Mouse (Mus musculus) hindbrain, embryonic 12.5 days (tissue): ENCODE results near the gene Uhmk1. TPM values are rescaled to one million over a fixed set of nuclear protein-coding genes. Genes with fewer than 3 reads are reported as not detected.
"Not testable (repeated sequence)": the region's sequence is repeated elsewhere in the genome, so short reads cannot be mapped to it uniquely, and the experiment has no call there.

ENCODE experiments used
- ATAC-seq: fragments of 200-750 bp; cut with Nextera tagmentation; 2 replicates; pipeline ENCODE4 v1.8.0; 2017; ENCODE audit warnings: moderate TSS enrichment; ENCODE audit not compliant: low FRiP score
- H3K27ac ChIP-seq: fragments of 300-500 bp; sonication (generic); 2 replicates; pipeline ENCODE4 v1.5.1; 2016; ENCODE audit warnings: mild to moderate bottlenecking
- H3K27me3 ChIP-seq: fragments of 300-500 bp; sonication (generic); 2 replicates; pipeline ENCODE4 v1.6.1; 2016; ENCODE audit warnings: mild to moderate bottlenecking
- H3K36me3 ChIP-seq: fragments of 300-500 bp; sonication (generic); 2 replicates; pipeline ENCODE4 v1.6.1; 2016; ENCODE audit warnings: mild to moderate bottlenecking
- H3K4me1 ChIP-seq: fragments of 300-500 bp; sonication (generic); 2 replicates; pipeline ENCODE4 v1.6.1; 2016
- H3K4me2 ChIP-seq: fragments of 300-500 bp; sonication (generic); replicated peaks from 2 replicates; pipeline ENCODE4 v1.6.1; 2016; ENCODE audit warnings: mild to moderate bottlenecking
- H3K4me3 ChIP-seq: fragments of 300-500 bp; sonication (generic); 2 replicates; pipeline ENCODE4 v1.5.1; 2016; ENCODE audit warnings: mild to moderate bottlenecking
- H3K9ac ChIP-seq: fragments of 300-500 bp; sonication (generic); 2 replicates; pipeline ENCODE4 v1.6.1; 2016; ENCODE audit warnings: mild to moderate bottlenecking, moderate library complexity
- H3K9me3 ChIP-seq: fragments of 300-500 bp; sonication (generic); replicated peaks from 2 replicates; pipeline ENCODE4 v1.6.1; 2016; ENCODE audit warnings: mild to moderate bottlenecking
- WGBS: fragments of 180-500 bp; shearing (Covaris S2); methylation state at CpG from one replicate; pipeline ENCODE4 v1.1.7; 2016; 5-methylcytosine and 5-hydroxymethylcytosine counted together
- polyA plus RNA-seq: library from polyadenylated mRNA; unstranded; fragments of >200 nt; fragmentation: Nextera tagmentation; extraction: Ambion mirVana; gene quantifications from 2 replicates; pipeline ENCODE4 v1.2.1, GENCODE M21; 2016

Gene Uhmk1
- 15.3 and 16.3 TPM in 2 replicates for polyA plus RNA-seq

DNA sequence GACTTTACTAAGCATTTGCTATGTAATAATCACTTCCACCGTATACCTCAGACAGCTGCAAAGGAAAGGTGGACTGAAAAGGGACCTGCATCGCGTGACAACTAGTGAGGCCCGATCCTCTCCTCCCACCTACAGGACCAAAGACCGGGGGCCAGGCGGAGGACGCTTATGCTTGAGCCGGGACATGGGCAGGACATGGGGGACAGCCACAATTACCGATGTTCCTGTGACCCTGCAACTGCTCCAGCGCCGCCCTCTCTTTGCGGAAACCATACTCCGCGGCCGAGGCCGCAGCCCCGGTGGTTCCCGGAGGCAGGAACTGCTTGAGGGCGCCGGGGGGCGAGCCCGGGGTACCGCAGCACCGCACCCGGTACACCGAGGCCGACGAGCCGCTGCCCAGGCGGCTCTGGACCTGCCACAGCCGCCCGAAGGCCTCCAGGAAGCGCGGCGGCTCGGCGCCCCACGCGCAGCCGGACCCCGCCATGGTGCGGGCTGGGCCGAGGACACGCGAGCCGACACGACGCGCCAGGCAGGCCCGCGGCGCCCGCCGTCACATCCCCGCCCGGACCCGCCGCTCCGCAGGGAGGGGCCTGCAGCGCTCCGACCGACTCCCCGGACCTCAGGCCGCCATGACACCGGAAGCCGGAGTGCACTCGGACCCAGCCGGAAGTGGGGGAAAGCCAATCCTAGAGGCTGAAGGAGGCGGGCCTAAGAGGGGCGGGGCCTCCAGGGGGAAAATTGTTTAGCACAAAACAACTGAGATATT is at the start of gene Uhmk1:
Uhmk1 (minus strand) TSS at position 641 of the 766 bp plus-strand sequence.
- Histone ChIP-seq H3K9ac (peak within 1 kb of the TSS; percentile 97), H3K27ac (peak within 1 kb of the TSS; percentile 84), H3K4me1 (peaks cover 7% of the 10 kb centered on the region), H3K36me3 (peaks cover 16% of the 10 kb centered on the region), H3K4me3 (peak within 1 kb of the TSS; percentile 86), H3K9me3 (no peaks in the 10 kb centered on the region), H3K4me2 (peak within 1 kb of the TSS; percentile 78), H3K27me3 (0 out of 2 replicates have a peak, but pooled peaks cover 4% of the 10 kb centered on the region)
- peak; percentile 100 for ATAC-seq
- 1% methylated on average over 65 of the region's 70 CpGs for WGBS

DNA sequence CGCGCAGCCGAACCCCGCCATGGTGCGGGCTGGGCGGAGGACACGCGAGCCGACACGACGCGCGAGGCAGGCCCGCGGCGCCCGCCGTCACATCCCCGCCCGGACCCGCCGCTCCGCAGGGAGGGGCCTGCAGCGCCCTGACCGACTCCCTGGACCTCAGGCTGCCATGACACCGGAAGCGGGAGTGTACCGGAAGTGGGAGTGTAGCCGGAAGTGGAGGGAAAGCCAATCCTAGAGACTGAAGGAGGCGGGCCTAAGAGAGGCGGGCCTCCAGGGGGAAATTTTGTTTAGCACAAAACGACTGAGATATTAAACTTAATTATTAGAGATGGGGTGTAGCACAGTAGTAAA is 40.3 kb upstream of the Uhmk1 start:
- H3K4me1 ChIP-seq: peaks cover 5% of the 10 kb centered on the region
- no peaks in the 10 kb centered on the region for H3K9me3 ChIP-seq
- no peak overlapping the region; the same call in 1 of the 2 replicates for H3K27ac ChIP-seq
- peak overlapping the region; percentile 77 for H3K4me2 ChIP-seq
- peak; percentile 100 for ATAC-seq
- H3K27me3 ChIP-seq: 0 out of 2 replicates have a peak, but pooled peaks cover 2% of the 10 kb centered on the region
- peak overlapping the region; percentile 94 for H3K9ac ChIP-seq
- H3K4me3 ChIP-seq: peak overlapping the region; percentile 79
- WGBS: 3% methylated on average over 32 of the region's 32 CpGs
- no peaks in the 10 kb centered on the region for H3K36me3 ChIP-seq

DNA sequence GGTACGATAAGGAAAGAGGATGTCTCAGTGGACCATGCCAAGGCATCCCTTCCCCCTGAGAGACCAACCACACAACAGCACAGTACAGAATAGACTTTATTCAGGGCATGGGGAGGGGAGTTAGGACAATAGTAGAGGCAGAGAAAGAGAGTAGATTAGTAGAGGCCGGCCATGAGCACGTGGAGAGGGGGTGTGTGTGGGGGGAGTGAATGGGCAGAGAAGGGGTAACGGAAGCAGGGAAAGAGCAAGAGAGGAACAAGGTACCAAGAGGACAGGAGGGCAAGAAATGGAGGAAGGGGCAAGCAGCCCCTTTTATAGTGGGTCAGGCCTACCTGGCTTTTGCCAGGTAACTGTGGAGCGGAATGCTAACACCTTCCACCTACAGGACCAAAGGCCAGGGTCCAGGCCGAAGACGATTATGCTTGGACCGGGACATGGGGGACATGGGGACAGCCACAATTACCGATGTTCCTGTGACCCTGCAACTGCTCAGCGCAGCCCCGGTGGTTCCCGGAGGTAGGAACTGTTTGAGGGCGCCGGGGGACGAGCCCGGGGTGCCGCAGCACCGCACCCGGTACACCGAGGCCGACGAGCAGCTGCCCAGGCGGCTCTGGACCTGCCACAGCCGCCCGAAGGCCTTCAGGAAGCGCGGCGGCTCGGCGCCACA is 39.8 kb upstream of the Uhmk1 start:
- Histone ChIP-seq H3K36me3 (no peaks in the 10 kb centered on the region), H3K4me2 (peak overlapping the region; percentile 77), H3K4me1 (peaks cover 5% of the 10 kb centered on the region), H3K9ac (peak overlapping the region; percentile 94), H3K9me3 (no peaks in the 10 kb centered on the region), H3K4me3 (peak overlapping the region; percentile 79), H3K27me3 (0 out of 2 replicates have a peak, but pooled peaks cover 2% of the 10 kb centered on the region), H3K27ac (no peak overlapping the region; the same call in 1 of the 2 replicates)
- 29% methylated on average over 30 of the region's 30 CpGs for WGBS
- peak; percentile 92 for ATAC-seq

DNA sequence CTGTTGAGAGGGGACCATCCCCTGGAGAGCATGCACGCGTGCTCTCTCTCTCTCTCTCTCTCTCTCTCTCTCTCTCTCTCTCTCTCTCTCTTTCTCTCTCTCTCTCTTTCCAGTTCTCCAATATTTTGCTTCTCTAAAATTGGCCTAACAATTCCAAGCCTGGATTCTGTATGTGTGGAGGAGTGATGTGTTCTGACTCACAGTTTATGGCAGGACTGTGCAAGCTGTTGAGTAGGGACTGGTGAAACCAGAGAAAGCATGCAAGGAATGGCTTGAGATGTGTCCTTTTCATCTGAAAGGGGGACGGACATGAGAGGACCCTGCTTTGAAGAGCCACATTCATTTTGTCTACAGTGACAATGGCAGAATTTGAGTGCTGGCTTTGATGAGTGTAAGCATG is 29.8 kb upstream of the Uhmk1 start:
- no peak overlapping the region for H3K4me3 ChIP-seq
- no peak for ATAC-seq
- WGBS: 86% methylated on average over 3 of the region's 3 CpGs
- no peaks in the 10 kb centered on the region for H3K36me3 ChIP-seq
- no peak overlapping the region for H3K27ac ChIP-seq
- H3K9ac ChIP-seq: no peak overlapping the region
- H3K4me1 ChIP-seq: no peaks in the 10 kb centered on the region
- H3K9me3 ChIP-seq: no peaks in the 10 kb centered on the region
- H3K27me3 ChIP-seq: 0 out of 2 replicates have a peak, but pooled peaks cover 5% of the 10 kb centered on the region
- H3K4me2 ChIP-seq: no peak overlapping the region

DNA sequence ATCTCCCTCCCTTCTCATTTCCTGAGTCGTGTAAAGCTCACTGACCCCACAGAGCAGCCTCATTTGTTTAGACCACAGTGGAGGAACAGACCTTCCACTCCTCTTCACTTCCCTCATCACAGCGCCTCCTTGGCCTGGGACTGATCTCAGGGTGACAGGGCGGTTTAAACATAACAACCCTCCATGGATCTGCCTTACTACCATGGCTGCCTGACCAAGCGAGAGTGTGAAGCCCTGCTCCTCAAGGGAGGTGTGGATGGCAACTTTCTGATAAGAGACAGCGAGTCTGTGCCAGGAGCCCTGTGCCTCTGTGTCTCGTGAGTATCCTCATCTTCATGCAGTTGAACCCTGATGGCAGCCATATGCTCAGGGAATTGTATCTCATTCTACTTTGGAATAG is 17.5 kb upstream of the Uhmk1 start, which contains the start of gene Sh2d1b2:
Sh2d1b2 (plus strand) TSS at position 62 of the 400 bp plus-strand sequence.
- H3K36me3 ChIP-seq, H3K4me1 ChIP-seq, H3K4me3 ChIP-seq, H3K9me3 ChIP-seq, H3K27ac ChIP-seq, ATAC-seq, H3K27me3 ChIP-seq, H3K9ac ChIP-seq, H3K4me2 ChIP-seq: not testable (repeated sequence)
- WGBS: 77% methylated on average over 5 of the region's 6 CpGs

DNA sequence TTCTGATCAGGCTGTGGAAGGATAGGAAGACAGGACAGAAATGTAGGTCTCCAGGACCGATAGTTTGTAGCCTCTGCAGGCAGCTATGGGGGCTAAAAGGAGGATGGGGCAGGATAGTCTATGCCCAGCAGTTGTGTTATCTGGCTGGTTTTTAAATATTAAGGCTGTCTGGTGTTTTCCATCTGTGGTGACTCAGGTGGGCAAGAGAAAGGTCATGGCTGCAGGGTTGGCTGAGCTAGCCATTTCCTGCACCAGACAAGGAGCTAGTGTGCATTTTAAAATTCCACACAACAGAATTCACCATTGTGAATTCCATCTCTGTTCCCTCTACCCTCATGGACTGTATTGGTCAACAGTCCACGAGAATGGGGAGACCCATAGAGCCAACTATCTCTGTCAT is 8.1 kb upstream of the Uhmk1 start:
- Histone ChIP-seq H3K9me3 (no peaks in the 10 kb centered on the region), H3K36me3 (no peaks in the 10 kb centered on the region), H3K27me3 (no peaks in the 10 kb centered on the region), H3K27ac (no peak overlapping the region), H3K4me2 (no peak overlapping the region), H3K4me1 (no peaks in the 10 kb centered on the region), H3K9ac (no peak overlapping the region), H3K4me3 (no peak overlapping the region)
- WGBS: 77% methylated on average over 2 of the region's 2 CpGs
- no peak for ATAC-seq

DNA sequence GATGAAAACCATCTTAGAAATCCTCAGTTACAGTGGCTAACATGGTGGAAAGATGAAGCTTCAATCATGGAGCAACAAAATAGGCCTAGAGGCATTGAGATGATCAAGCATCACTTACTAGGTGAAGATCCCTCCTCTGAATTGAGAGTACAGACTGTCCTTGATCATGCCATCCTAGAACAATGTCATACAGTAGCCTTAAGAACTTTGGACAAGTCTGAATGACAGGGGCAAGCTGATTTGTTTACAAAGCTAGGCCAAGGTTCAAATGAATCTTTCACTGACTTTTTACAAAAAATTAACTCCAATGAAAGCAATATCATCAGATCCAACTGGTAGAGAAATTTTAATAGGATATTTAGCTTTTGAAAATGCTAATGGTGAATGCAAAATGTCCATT is 5.2 kb upstream of the Uhmk1 start:
- Histone ChIP-seq H3K4me2 (no peak overlapping the region), H3K9me3 (no peaks in the 10 kb centered on the region), H3K27ac (no peak overlapping the region), H3K27me3 (0 out of 2 replicates have a peak, but pooled peaks cover 4% of the 10 kb centered on the region), H3K36me3 (no peaks in the 10 kb centered on the region), H3K4me3 (no peak overlapping the region), H3K9ac (no peak overlapping the region), H3K4me1 (no peaks in the 10 kb centered on the region)
- ATAC-seq: no peak

DNA sequence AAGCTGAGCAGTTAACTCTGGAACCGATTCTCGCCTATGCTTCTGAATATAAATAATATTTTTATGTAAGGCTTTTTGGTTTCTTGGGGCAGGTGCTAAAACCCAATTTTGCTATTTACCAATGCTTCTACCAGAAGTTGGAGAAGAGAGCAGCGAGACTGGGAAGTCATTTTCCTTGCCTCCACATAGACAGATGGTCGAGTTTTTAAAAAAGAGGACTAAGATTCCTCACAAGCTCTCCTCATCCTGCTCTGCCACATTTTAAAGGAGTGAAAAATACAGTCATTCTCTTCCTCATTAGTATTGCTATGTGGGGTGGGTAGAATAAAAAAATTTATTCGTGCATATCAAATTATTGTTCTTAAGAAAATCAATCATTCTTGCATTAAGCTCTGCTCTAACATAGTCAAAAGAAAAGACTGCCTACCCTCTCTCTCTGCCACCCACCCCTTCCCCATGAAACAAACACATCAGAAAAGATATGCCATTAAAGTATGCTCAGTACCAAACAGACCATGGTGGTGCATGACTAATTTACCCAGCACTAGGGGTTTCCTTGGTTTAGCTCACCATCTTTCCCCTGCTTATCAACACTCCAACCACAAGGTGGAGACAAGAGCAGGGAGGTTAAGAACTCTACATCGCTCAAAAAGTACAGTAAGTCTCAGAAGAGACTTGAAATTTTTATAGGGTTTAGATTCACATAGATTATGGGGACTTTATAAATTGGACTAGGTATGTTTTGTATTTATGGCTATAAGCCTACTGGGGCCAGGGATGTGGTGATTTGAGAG is 3.1 kb upstream of the Uhmk1 start:
- Histone ChIP-seq H3K4me2 (no peak overlapping the region), H3K4me3 (no peak overlapping the region), H3K27ac (no peak overlapping the region), H3K27me3 (0 out of 2 replicates have a peak, but pooled peaks cover 4% of the 10 kb centered on the region), H3K9ac (no peak overlapping the region), H3K4me1 (peaks cover 7% of the 10 kb centered on the region), H3K36me3 (no peaks in the 10 kb centered on the region), H3K9me3 (no peaks in the 10 kb centered on the region)
- WGBS: 85% methylated on average over 6 of the region's 6 CpGs
- ATAC-seq: no peak

DNA sequence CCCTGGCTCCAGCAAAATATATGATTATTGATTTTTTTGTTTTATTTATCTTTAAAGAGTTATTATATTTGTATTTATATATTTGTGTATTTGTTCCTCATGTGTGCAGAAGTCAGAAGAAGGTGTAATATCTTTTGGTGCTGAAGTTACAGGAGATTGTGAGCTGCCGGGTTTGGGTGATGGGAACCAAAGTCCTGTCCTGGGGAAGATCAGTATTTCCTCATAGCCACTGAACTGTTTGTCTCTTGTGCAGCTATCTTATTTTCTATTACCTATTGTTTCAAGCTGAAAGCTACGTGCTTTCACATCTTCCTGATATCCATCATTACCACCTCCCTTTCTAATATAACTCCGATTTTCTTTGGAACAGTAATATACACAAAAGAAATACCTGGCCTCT is 393 bp upstream of the Uhmk1 start:
- peak overlapping the region; percentile 86 for H3K4me3 ChIP-seq
- H3K27ac ChIP-seq: 0 out of 2 replicates have a peak overlapping the region, but pooled peaks have one; percentile 84
- H3K4me2 ChIP-seq: peak overlapping the region; percentile 37
- H3K9ac ChIP-seq: no peak overlapping the region
- WGBS: 74% methylated on average over 3 of the region's 3 CpGs
- H3K27me3 ChIP-seq: 0 out of 2 replicates have a peak, but pooled peaks cover 4% of the 10 kb centered on the region
- ATAC-seq: no peak
- H3K9me3 ChIP-seq: no peaks in the 10 kb centered on the region
- H3K4me1 ChIP-seq: peaks cover 7% of the 10 kb centered on the region
- peaks cover 13% of the 10 kb centered on the region for H3K36me3 ChIP-seq

DNA sequence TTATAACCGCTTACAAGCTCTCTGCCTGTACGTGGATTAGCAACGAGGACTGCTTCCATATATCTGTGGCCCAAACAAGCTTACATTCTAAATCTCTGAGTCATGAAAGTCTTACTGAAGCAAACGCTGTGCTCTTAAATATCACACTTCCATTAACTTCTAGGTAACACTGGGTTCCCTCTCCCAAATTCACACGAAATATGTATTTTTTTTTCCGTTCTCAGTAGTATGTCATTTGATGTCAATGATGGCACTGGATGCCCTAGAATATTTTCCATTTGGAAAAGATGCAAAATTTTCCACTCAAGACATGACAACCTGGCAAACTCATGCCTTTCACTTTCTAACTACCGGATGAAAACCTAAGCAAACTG is 827 bp downstream of the Uhmk1 start:
- ATAC-seq: no peak
- Histone ChIP-seq H3K4me1 (peaks cover 7% of the 10 kb centered on the region), H3K9ac (peak overlapping the region; percentile 97), H3K9me3 (no peaks in the 10 kb centered on the region), H3K36me3 (peaks cover 16% of the 10 kb centered on the region), H3K4me2 (peak overlapping the region; percentile 78), H3K27me3 (0 out of 2 replicates have a peak, but pooled peaks cover 4% of the 10 kb centered on the region), H3K27ac (no peak overlapping the region), H3K4me3 (peak overlapping the region; percentile 86)
- 46% methylated on average over 7 of the region's 7 CpGs for WGBS

DNA sequence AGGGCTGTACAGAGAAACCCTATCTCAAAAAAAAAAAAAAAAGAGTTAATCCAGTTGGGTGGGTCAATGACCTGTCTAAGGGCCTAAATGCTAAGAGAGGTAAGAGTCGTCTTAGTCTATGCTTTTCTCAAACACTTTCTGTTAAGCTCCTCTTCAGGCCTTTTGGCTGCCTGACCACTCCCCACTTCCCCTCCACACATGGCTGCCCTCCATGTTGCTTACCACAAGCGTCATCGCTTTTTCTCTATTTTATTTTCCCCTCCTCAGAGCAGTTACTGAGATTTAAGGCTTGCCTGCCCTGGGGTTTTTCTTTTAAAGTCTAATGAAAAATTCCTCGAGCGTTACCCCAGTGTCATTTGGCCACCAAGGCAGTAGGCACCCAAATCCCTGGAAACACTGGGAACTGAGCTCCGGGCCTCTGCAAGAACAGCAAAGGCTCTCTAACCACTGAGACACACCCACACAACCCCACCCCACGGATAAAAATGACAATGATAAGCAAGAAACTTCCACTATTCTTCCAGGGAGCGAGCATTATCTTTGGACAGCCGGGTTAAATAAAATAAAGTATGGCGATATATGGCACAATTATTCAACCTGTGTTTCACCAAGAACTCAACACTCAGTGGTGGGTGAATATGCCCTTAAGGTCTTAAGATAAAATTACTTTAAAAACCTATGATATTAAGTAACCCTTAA is 1.9 kb downstream of the Uhmk1 start:
- no peak overlapping the region for H3K4me2 ChIP-seq
- 0 out of 2 replicates have a peak, but pooled peaks cover 4% of the 10 kb centered on the region for H3K27me3 ChIP-seq
- no peak overlapping the region for H3K9ac ChIP-seq
- 93% methylated on average over 10 of the region's 10 CpGs for WGBS
- H3K36me3 ChIP-seq: peaks cover 24% of the 10 kb centered on the region
- H3K4me3 ChIP-seq: no peak overlapping the region
- no peak overlapping the region for H3K27ac ChIP-seq
- no peak for ATAC-seq
- H3K9me3 ChIP-seq: no peaks in the 10 kb centered on the region
- H3K4me1 ChIP-seq: peaks cover 7% of the 10 kb centered on the region
